Mouse (Mus musculus) T-helper 17 cell (primary cell): Measurements from ENCODE around the gene Pi4k2a.

Experiments used
- in situ Hi-C, 2 experiments: fragments of 300-600 bp; cut with MboI, MseI; formaldehyde crosslinking; loops; 1 replicate in 1 of 2; 2 replicates in 1 of 2; pipeline ENCODE4 v1.15.1; 2025; ENCODE audit warnings: high pct_unique_total_duplicates in 2 of 2

Gene Pi4k2a

GRCm38 (mm10) chr19:42131101-42131500 is 40.8 kb downstream of the Pi4k2a start:
- in situ Hi-C loops, result no loop called here

DNA sequence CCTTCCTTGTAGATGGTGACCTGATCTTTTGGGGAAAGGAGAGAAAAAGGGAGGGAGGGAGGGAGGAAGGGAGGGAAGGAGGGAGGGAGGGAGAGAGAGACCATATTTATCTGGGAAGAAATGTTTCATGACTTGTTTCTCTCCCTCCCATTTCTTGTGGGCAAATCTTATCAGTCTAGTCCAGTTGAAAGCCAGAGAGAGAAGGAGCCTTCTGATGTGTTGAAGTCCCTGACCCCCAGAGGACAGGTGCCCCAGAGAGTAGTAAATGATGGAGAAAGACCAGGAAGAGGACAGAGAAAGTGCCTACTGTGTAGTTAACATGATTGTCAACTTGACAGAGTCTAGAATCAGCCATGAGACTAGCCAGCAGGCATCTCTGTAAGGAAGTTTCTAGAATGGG is 44.8 kb downstream of the Pi4k2a start:
- in situ Hi-C loops, result no loop called here

DNA sequence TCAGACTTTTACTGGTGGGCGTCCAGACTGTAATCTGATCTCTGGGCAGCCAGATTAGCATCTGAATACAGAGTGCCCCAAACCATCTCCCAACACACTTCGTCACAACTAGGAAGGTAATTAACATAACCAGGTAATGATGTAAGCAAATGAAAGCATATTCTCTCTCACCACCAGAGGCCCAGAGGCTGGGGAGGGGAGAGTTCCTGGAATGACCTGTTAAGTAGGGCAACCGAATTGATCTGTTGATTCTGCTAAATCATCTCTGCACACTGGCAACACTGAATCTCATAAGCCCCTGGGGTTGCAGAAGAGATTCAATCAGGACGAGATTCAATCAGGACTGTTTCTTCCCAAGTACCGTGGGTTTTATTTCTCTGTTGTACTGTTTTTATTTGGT is 45.9 kb downstream of the Pi4k2a start:
- in situ Hi-C loops, result no loop called here

DNA sequence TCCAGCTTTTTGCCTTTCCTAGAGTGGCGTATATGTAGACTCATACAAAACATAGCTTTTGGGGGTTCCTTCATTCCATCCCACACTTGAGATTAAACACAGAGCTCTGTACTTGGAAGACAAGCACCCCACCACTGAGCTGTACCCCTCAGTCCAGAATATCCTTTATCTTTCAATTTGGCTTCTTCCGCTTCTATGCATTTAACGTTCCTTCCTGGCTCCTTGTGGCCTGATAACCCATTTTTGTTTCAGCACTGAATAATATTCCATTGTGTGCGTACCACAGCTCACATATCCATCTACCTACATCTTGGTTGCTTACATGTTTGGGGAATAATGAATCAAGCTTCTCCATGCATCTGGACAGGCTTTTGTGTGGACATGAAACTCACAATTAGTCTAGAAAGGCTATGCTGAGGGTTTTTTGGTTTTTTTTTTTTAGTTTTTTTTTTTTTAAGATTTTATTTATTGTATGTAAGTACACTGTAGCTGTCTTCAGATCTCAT is 47.0 kb downstream of the Pi4k2a start:
- in situ Hi-C loops, result no loop called here

DNA sequence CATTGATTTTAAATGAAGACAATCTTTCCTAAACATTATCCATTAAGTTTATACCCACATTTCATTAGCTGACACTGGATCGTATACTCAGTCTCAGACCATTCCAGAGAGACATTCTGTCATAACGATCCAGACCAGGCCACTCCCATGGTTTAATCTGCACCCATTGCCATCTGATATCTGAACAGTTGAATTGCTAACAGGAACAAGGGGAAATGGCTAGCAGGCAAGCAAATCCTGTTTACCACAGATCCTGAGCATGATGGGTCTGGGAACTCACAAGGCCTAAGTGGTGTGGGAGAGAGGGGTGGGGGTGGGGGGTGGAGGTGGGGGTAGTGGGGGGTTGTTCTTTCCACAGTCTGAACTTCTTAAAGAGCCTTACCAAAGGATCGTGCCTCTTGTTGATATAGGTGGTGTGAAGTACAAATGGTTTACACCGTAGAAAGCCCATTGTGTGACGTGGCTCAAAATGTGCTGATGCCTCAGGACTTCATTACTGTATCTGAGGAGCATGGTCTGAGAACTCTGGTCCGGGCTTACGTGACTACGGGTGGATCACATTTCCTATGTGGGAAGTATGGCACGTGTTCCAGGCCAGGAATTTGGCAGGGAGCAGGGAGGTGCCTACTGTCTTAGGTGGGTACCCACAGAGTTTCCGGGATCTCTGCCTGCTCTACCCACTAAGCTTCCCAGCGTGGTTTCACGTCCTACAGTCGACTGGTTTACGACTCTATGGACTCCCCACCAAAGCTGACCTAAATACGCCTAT is 48.4 kb downstream of the Pi4k2a start:
- in situ Hi-C loops, result no loop called here

DNA sequence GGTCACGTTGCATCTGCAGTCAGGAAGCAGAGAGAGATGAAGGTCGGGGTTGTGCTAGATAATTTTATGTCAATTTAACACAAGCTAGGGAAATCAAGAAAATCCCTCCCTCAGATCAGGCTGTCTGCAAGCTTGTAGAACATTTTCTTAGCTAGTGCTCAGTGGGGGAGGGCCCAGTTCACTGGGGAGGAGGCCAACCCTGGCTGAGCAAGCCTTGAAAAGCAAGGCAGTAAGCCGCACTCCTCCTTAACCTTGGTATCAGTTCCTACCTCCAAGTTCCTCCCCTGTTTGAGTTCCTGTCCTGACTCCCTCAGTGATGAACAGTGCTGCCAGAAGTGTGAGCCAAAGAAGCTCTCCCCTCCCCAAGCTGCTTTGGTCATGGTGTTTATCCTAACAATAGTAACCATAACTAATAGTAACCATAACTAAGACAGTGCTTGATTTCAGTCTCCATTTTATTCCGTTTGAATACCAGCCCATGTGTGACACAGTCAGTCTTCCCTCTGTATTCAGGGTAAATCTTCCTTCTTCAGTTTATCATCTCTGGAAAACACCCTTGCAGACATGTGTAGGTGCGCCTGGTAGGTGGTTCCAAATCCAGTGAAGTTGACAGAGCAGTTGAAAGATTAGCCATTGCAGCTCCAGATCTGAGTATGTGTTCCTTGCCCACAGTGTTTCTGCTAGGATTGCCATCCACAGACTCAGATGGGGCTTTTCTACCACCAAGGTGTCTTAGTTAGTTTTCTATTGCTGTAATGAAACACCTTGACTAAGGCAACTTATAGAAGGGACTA is 49.7 kb downstream of the Pi4k2a start:
- in situ Hi-C loops, result no loop called here

DNA sequence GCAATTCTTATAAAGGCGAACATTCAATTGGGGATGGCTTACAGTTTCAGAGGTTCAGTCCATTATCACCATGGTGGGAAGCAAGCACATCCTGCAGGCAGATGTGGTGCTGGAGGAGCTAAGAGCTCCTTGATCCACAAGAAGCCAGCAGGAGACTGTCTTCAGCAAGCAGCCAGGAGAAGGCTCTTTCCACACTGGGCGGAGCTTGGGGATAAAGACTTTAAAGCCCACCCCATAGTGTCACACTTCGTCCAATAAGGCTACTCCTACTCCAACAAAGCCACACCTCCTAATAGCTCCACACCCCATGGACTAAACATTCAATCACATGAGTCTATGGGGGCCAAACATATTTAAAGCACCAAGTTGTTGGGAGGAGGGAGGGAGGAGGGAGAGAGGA is 51.7 kb downstream of the Pi4k2a start:
- in situ Hi-C loops, result no loop called here

- in situ Hi-C loops, result no loop called here
Observed at GRCm38 (mm10) chr19:42142757-42143156, 52.5 kb downstream of the Pi4k2a start.

GRCm38 (mm10) chr19:42144067-42144466 is 53.8 kb downstream of the Pi4k2a start:
- in situ Hi-C loops, result no loop called here

DNA sequence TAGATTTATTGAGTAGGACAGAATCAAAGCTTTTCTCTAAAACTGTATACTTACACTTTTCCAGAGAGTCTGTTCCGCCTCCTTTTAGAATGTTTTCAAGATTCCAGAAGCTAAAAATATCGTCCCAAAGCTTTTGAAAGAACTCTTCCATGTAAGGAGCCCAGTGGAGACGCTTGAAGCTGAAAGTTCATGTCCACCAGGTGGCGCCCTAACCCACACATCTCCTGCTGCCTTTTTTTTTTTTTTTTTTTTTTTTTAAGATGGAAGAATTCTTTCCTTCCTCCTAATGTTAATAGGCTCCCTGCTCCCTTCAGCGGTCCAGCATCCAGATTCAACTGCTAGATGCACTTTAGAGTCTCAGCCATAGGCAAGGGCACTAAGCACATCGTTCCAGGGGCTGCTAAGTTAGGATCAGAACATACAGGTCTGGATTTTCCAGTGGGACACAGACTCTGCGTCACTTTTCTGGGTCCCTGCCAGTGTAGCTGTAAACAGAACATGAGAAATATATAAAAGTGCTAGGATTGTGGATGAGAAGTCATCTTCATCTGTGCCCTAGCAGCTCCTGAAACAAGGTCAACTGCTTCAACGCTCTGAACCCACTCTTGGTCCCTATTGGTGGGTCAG is 54.4 kb downstream of the Pi4k2a start:
- in situ Hi-C loops, result loop anchor here in 1 of 2 experiments (5.0 kb wide), 1 partner anchor 42 kb away; no protein-coding TSS in a partner anchor

DNA sequence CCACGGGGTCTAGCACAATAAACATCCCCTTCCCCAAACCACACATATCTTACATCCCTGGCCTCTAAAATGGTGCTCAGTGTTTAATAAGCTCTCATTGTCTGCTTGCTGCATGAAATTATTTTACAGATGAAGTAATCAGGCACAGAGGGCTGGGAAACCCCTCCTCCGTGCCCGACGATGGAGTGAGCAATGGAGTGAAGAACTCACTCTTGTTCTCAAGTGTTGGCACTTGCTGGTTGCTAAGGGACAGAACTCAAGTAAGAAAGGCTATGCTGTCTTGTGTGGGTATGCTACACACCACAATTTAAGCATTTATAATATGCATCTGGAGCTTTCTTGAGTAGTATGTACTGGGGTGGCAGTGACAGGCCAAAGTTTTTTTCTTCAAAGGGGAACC is 54.9 kb downstream of the Pi4k2a start:
- in situ Hi-C loops, result loop anchor here in 1 of 2 experiments (5.0 kb wide), 1 partner anchor 43 kb away; no protein-coding TSS in a partner anchor

DNA sequence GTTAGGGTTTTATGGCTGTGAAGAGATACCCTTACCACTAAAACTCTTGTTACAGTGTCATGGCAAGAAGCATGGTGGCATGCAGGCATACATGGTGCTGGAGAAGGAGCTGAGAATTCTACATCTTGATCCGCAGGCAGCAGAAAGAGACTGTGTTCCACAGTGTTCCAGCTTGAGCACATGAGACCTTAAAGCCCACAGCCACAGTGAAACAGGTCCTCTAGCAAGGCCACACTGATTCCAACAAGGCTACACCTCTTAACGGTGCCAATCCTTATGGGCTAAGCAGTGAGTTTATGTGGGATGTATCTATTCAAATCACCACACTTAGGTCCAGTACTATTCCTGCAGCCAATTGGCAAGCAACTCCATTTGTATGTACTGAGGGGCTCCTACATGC is 55.5 kb downstream of the Pi4k2a start:
- in situ Hi-C loops, result loop anchor here in 1 of 2 experiments (5.0 kb wide), 1 partner anchor 43 kb away; no protein-coding TSS in a partner anchor

DNA sequence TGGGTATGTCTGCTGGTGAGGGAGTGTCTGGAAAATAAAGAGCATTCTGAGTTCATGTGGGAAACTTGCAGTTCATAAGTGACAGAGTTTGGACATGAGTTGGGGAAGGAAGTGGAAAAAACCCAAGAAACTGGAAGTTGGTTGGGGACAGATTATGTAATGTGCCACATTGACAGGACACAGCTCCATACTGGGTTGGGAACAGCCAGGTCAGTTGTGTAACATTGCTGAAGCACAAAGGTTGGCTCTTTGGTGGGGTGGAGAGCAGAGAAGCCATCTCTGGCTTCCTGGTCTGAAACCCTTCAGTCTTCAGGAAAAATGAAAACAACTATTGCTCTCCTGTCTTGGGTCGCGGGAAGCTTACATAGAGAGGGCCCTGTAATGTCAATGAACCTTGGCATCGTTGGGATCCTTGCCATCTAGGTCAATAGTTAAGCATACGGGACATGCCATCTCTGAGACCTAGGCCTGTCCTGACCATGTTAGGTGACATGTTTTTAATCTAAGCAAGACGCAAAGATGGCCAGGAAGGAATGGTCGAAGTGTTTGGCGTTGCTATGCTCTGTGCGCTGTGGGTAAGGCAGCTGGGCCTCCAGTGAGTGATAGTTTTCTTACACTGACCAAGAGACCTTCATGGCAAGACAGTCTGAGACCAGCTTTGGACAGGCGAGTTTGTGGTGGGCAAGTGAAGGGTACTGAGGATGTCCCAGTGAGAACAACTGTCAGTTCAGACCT is 56.2 kb downstream of the Pi4k2a start:
- in situ Hi-C loops, result loop anchor here in 1 of 2 experiments (5.0 kb wide), 1 partner anchor 44 kb away; no protein-coding TSS in a partner anchor

- in situ Hi-C loops, result loop anchor here in 1 of 2 experiments (5.0 kb wide), 1 partner anchor 45 kb away; no protein-coding TSS in a partner anchor
Observed at GRCm38 (mm10) chr19:42147170-42147768, 57.0 kb downstream of the Pi4k2a start, which contains the start of gene Marveld1. TSS of gene Marveld1 (plus strand) at chr19:42147400.

GRCm38 (mm10) chr19:42147769-42148568 is 57.7 kb downstream of the Pi4k2a start:
- in situ Hi-C loops, result loop anchor here in 1 of 2 experiments (5.0 kb wide), 1 partner anchor 46 kb away; no protein-coding TSS in a partner anchor

DNA sequence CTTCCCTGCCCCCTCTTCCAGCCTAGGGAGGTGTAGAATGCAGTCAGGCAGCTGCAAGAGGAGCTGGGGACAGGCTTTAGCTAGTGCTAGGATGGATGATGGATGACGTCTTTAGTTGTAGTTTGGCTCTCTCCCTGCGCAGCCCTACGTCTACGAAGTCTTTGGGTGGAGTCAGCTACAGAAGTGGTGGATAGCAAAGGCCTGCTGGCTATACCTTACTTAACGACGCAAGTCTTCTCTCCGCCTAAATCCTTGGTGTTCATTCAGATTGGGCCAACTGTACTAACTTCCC is 58.2 kb downstream of the Pi4k2a start:
- in situ Hi-C loops, result loop anchor here in 1 of 2 experiments (5.0 kb wide), 1 partner anchor 46 kb away; no protein-coding TSS in a partner anchor

GRCm38 (mm10) chr19:42151990-42152389 is 61.7 kb downstream of the Pi4k2a start:
- in situ Hi-C loops, result loop anchor here in 1 of 2 experiments (5.0 kb wide), 1 partner anchor 110 kb away; no protein-coding TSS in a partner anchor

- in situ Hi-C loops, result no loop called here
Observed at GRCm38 (mm10) chr19:42157493-42158237, 67.4 kb downstream of the Pi4k2a start.
